In genomic region chr2:93807440-93807839, GRCm38 (mm10) we compare ENCODE assay signal across 19 mouse cellular contexts. TPM values are rescaled to one million over a fixed set of nuclear protein-coding genes. Genes with fewer than 3 reads are reported as not detected.
DNase-seq lines count a peak whose midpoint lies in the region; ATAC-seq lines count a peak whose summit lies in the region.
"Had no signal": no experiment of that assay in that cellular context is flagged by ENCODE, and none has a peak within 500 bp of the region (broad histone marks: within the 10 kb centered on the region; RNA-seq: fewer than 3 reads in every experiment).

No protein-coding gene starts in this region.

- H3K36me3 ChIP-seq in embryonic facial prominence, embryonic 14.5 days (ENCODE audit: control insufficient read depth, insufficient read depth, low read length) = peaks cover 91% of the 10 kb centered on the region
- peaks cover 91% of the 10 kb centered on the region for H3K36me3 ChIP-seq in embryonic facial prominence, embryonic 10.5 days (replicated peaks)
- H3K36me3 ChIP-seq in heart, embryonic 12.5 days = peaks cover 77% of the 10 kb centered on the region

- no peak overlapping the region for H3K27ac ChIP-seq in embryonic facial prominence, embryonic 14.5 days (replicated peaks; ENCODE audit: low read depth, low read length)
- H3K27ac ChIP-seq in embryonic facial prominence, embryonic 10.5 days (replicated peaks) = no peak overlapping the region
- no peak overlapping the region for H3K27ac ChIP-seq in heart, embryonic 12.5 days (ENCODE audit: poor library complexity, severe bottlenecking)
- H3K27ac ChIP-seq: embryonic facial prominence, embryonic 12.5 days; forebrain, embryonic 10.5 days; forebrain, embryonic 12.5 days had no signal

- H3K9me3 ChIP-seq in embryonic facial prominence, embryonic 14.5 days (ENCODE audit: control insufficient read depth, low read length) = no peaks in the 10 kb centered on the region
- no peaks in the 10 kb centered on the region for H3K9me3 ChIP-seq in embryonic facial prominence, embryonic 10.5 days
- no peaks in the 10 kb centered on the region for H3K9me3 ChIP-seq in heart, embryonic 12.5 days (replicated peaks)
- H3K9me3 ChIP-seq: embryonic facial prominence, embryonic 12.5 days; embryonic facial prominence, embryonic 15.5 days; forebrain, embryonic 10.5 days; forebrain, embryonic 12.5 days had no signal

- no peaks in the 10 kb centered on the region for H3K4me1 ChIP-seq in embryonic facial prominence, embryonic 14.5 days (ENCODE audit: control insufficient read depth, insufficient read depth, low read length)
- peaks cover 3% of the 10 kb centered on the region; the same call in 1 of the 2 replicates for H3K4me1 ChIP-seq in embryonic facial prominence, embryonic 10.5 days
- H3K4me1 ChIP-seq in heart, embryonic 12.5 days (replicated peaks) = peaks cover 5% of the 10 kb centered on the region; the same call in 1 of the 2 replicates
- H3K4me1 ChIP-seq: embryonic facial prominence, embryonic 12.5 days; forebrain, embryonic 10.5 days; forebrain, embryonic 12.5 days had no signal

- no peak for ATAC-seq in embryonic facial prominence, embryonic 14.5 days (ENCODE audit: low read depth)
- ATAC-seq in heart, embryonic 12.5 days (ENCODE audit: insufficient number of reproducible peaks, low FRiP score) = no peak
- ATAC-seq: forebrain, embryonic 14.5 days; forebrain, embryonic 16.5 days had no signal

- H3K4me3 ChIP-seq in embryonic facial prominence, embryonic 14.5 days (ENCODE audit: low read depth, low read length) = no peak overlapping the region
- no peak overlapping the region for H3K4me3 ChIP-seq in embryonic facial prominence, embryonic 10.5 days
- H3K4me3 ChIP-seq in heart, embryonic 12.5 days = no peak overlapping the region
- H3K4me3 ChIP-seq: embryonic facial prominence, embryonic 12.5 days; embryonic facial prominence, embryonic 15.5 days; erythroblast, embryonic 14.5 days; forebrain, embryonic 10.5 days; forebrain, embryonic 12.5 days had no signal

- H3K27me3 ChIP-seq in embryonic facial prominence, embryonic 14.5 days (replicated peaks; ENCODE audit: control insufficient read depth, insufficient read depth, low read length) = no peaks in the 10 kb centered on the region
- no peaks in the 10 kb centered on the region for H3K27me3 ChIP-seq in embryonic facial prominence, embryonic 10.5 days (replicated peaks; ENCODE audit: low read depth, poor library complexity, severe bottlenecking)
- H3K27me3 ChIP-seq in heart, embryonic 12.5 days (replicated peaks) = no peaks in the 10 kb centered on the region
- H3K27me3 ChIP-seq: embryonic facial prominence, embryonic 12.5 days; embryonic facial prominence, embryonic 15.5 days; forebrain, embryonic 12.5 days had no signal

- peak; percentile 12 for DNase-seq in cerebellum, adult 9-11 months
- DNase-seq in cerebellum, adult 11 months = no peak
- DNase-seq in cerebellum, postnatal 14 days = peak; percentile 43 to 62
- no peak for DNase-seq in cerebellum, adult 9-10 months
- peak; percentile 19 for DNase-seq in embryonic facial prominence, embryonic 14.5 days (ENCODE audit: low spot score)
- DNase-seq in embryonic facial prominence, embryonic 10.5 days (ENCODE audit: low spot score) = no peak
- peak; percentile 66 for DNase-seq in heart, adult 11 months
- DNase-seq: adrenal gland, adult 2 months; adrenal gland, postnatal 10 days; adrenal gland, postnatal 25 days; embryo, embryonic 11 days had no signal

- 71% methylated on average over 8 of the region's 8 CpGs for WGBS in embryonic facial prominence, embryonic 14.5 days
- 88% methylated on average over 8 of the region's 8 CpGs for WGBS in embryonic facial prominence, embryonic 10.5 days
- 81% methylated on average over 8 of the region's 8 CpGs for WGBS in heart, embryonic 12.5 days

- no peak overlapping the region for H3K4me2 ChIP-seq in embryonic facial prominence, embryonic 14.5 days (ENCODE audit: low read depth, low read length)
- H3K4me2 ChIP-seq in heart, embryonic 12.5 days = no peak overlapping the region
- H3K4me2 ChIP-seq: embryonic facial prominence, embryonic 12.5 days; embryonic facial prominence, embryonic 15.5 days; forebrain, embryonic 12.5 days had no signal

- H3K9ac ChIP-seq in embryonic facial prominence, embryonic 14.5 days (ENCODE audit: low read depth, low read length) = no peak overlapping the region
- no peak overlapping the region for H3K9ac ChIP-seq in heart, embryonic 12.5 days
- H3K9ac ChIP-seq: embryonic facial prominence, embryonic 12.5 days; embryonic facial prominence, embryonic 15.5 days; forebrain, embryonic 12.5 days had no signal

RNA-seq across cellular contexts. Expression of gene Ext2, which starts 14.9 kb away (rescaled TPM):
- 115 and 126 TPM in 2 replicates for polyA plus RNA-seq in embryonic facial prominence, embryonic 14.5 days (2014; fragmentation: Nextera tagmentation; extraction: Ambion mirVana)
- polyA plus RNA-seq in embryonic facial prominence, embryonic 10.5 days (2016; fragmentation: Nextera tagmentation; extraction: Ambion mirVana) = 73.6 and 76.0 TPM in 2 replicates
- 79.8 and 87.2 TPM in 2 replicates for polyA plus RNA-seq in heart, embryonic 12.5 days (2016; fragmentation: Nextera tagmentation; extraction: Ambion mirVana)

RNA-seq across cellular contexts. Expression of gene Accs, which starts 42.3 kb away (rescaled TPM):
- 5.7 and 7.0 TPM in 2 replicates for polyA plus RNA-seq in embryonic facial prominence, embryonic 14.5 days (2014; fragmentation: Nextera tagmentation; extraction: Ambion mirVana)
- polyA plus RNA-seq in embryonic facial prominence, embryonic 10.5 days (2016; fragmentation: Nextera tagmentation; extraction: Ambion mirVana) = 10.9 and 11.2 TPM in 2 replicates
- 6.2 and 6.6 TPM in 2 replicates for polyA plus RNA-seq in heart, embryonic 12.5 days (2016; fragmentation: Nextera tagmentation; extraction: Ambion mirVana)
- polyA plus RNA-seq: erythroblast, embryonic 14.5 days had no signal

Comparison
In these comparisons a context has a peak if more than half of its experiments do, and no peak if none do; other contexts are left out.
1. DNase-seq: peak in cerebellum, adult 9-11 months (single experiment), cerebellum, postnatal 14 days (2 of 2), embryonic facial prominence, embryonic 14.5 days (single experiment) and heart, adult 11 months (single experiment); none in cerebellum, adult 11 months (single experiment), cerebellum, adult 9-10 months (single experiment) and embryonic facial prominence, embryonic 10.5 days (single experiment).